Mouse (Mus musculus): ENCODE results near the gene Lars2. TPM values are rescaled to one million over a fixed set of nuclear protein-coding genes. Genes with fewer than 3 reads are reported as not detected.
A peak's percentile ranks its signal among the peaks of the same experiment; 100 is the strongest.
"Not testable (repeated sequence)": the region's sequence is repeated elsewhere in the genome, so short reads cannot be mapped to it uniquely, and the experiment has no call there.

Lars2 gene
- 1,098 and 1,252 TPM in 2 replicates for polyA plus RNA-seq (2015; fragmentation: Nextera tagmentation; extraction: Ambion mirVana)

GRCm38 (mm10) chr9:123366708-123367385 lies at the start of gene Lars2:
Gene Lars2 (plus strand): TSS chr9:123366927.
- Histone ChIP-seq H3K4me2 (replicated peaks; ENCODE audit: low read depth) (peak within 1 kb of the TSS; percentile 70), H3K27ac (replicated peaks) (peak within 1 kb of the TSS; percentile 89), H3K9me3 (ENCODE audit: control insufficient read depth, low read length) (no peaks in the 10 kb centered on the region), H3K27me3 (ENCODE audit: control insufficient read depth, insufficient read depth, low read length) (no peaks in the 10 kb centered on the region), H3K36me3 (ENCODE audit: control insufficient read depth, insufficient read depth, low read length) (no peaks in the 10 kb centered on the region), H3K4me1 (replicated peaks; ENCODE audit: control insufficient read depth, insufficient read depth) (no peaks in the 10 kb centered on the region), H3K9ac (ENCODE audit: low read length) (peak within 1 kb of the TSS; percentile 91), H3K4me3 (ENCODE audit: low read depth, low read length) (peak within 1 kb of the TSS; percentile 79)
- ATAC-seq (ENCODE audit: low FRiP score, low TSS enrichment) (peak; percentile 99), DNase-seq (ENCODE audit: low spot score) (peak; percentile 97)
- WGBS, result under 1% methylated on average over 35 of the region's 35 CpGs
- TF ChIP-seq CTCF (IDR thresholded peaks at IDR 0.05; ENCODE audit: low read depth) (peak; percentile 10), EP300 (optimal IDR thresholded peaks at IDR 0.05) (peak; percentile 70)

GRCm38 (mm10) chr9:123326106-123326505 lies 40.6 kb upstream of the Lars2 start:
- no peak overlapping the region for H3K4me2 ChIP-seq (replicated peaks; ENCODE audit: low read depth)
- no peak overlapping the region for H3K27ac ChIP-seq (replicated peaks)
- ATAC-seq (ENCODE audit: low FRiP score, low TSS enrichment) (no peak), DNase-seq (ENCODE audit: low spot score) (no peak)
- no peaks in the 10 kb centered on the region for H3K4me1 ChIP-seq (replicated peaks; ENCODE audit: control insufficient read depth, insufficient read depth)
- H3K4me3 ChIP-seq (ENCODE audit: low read depth, low read length), result no peak overlapping the region
- TF ChIP-seq CTCF (IDR thresholded peaks at IDR 0.05; ENCODE audit: low read depth) (no peak), EP300 (optimal IDR thresholded peaks at IDR 0.05) (no peak)
- H3K9me3 ChIP-seq (ENCODE audit: control insufficient read depth, low read length), result no peaks in the 10 kb centered on the region
- H3K9ac ChIP-seq (ENCODE audit: low read length), result no peak overlapping the region
- H3K36me3 ChIP-seq (ENCODE audit: control insufficient read depth, insufficient read depth, low read length), result no peaks in the 10 kb centered on the region
- no peaks in the 10 kb centered on the region for H3K27me3 ChIP-seq (ENCODE audit: control insufficient read depth, insufficient read depth, low read length)

GRCm38 (mm10) chr9:123328336-123328735 lies 38.4 kb upstream of the Lars2 start:
- DNase-seq (ENCODE audit: low spot score) (no peak), ATAC-seq (ENCODE audit: low FRiP score, low TSS enrichment) (no peak)
- WGBS, result 87% methylated on average over 3 of the region's 3 CpGs
- H3K9me3 ChIP-seq (ENCODE audit: control insufficient read depth, low read length), result no peaks in the 10 kb centered on the region
- H3K9ac ChIP-seq (ENCODE audit: low read length), result no peak overlapping the region
- H3K4me1 ChIP-seq (replicated peaks; ENCODE audit: control insufficient read depth, insufficient read depth), result no peaks in the 10 kb centered on the region
- no peak overlapping the region for H3K27ac ChIP-seq (replicated peaks)
- TF ChIP-seq EP300 (optimal IDR thresholded peaks at IDR 0.05) (no peak), CTCF (IDR thresholded peaks at IDR 0.05; ENCODE audit: low read depth) (no peak)
- no peaks in the 10 kb centered on the region for H3K27me3 ChIP-seq (ENCODE audit: control insufficient read depth, insufficient read depth, low read length)
- H3K36me3 ChIP-seq (ENCODE audit: control insufficient read depth, insufficient read depth, low read length), result no peaks in the 10 kb centered on the region
- H3K4me3 ChIP-seq (ENCODE audit: low read depth, low read length), result no peak overlapping the region
- no peak overlapping the region for H3K4me2 ChIP-seq (replicated peaks; ENCODE audit: low read depth)

GRCm38 (mm10) chr9:123329831-123330230 lies 36.9 kb upstream of the Lars2 start:
- TF ChIP-seq EP300 (optimal IDR thresholded peaks at IDR 0.05) (no peak), CTCF (IDR thresholded peaks at IDR 0.05; ENCODE audit: low read depth) (no peak)
- Histone ChIP-seq H3K36me3 (ENCODE audit: control insufficient read depth, insufficient read depth, low read length) (no peaks in the 10 kb centered on the region), H3K9ac (ENCODE audit: low read length) (no peak overlapping the region), H3K27ac (replicated peaks) (no peak overlapping the region), H3K4me1 (replicated peaks; ENCODE audit: control insufficient read depth, insufficient read depth) (no peaks in the 10 kb centered on the region), H3K4me2 (replicated peaks; ENCODE audit: low read depth) (no peak overlapping the region), H3K4me3 (ENCODE audit: low read depth, low read length) (no peak overlapping the region), H3K27me3 (ENCODE audit: control insufficient read depth, insufficient read depth, low read length) (no peaks in the 10 kb centered on the region), H3K9me3 (ENCODE audit: control insufficient read depth, low read length) (no peaks in the 10 kb centered on the region)
- ATAC-seq (ENCODE audit: low FRiP score, low TSS enrichment) (no peak), DNase-seq (ENCODE audit: low spot score) (no peak)
- WGBS, result 89% methylated on average over 7 of the region's 7 CpGs

- H3K4me1 ChIP-seq (replicated peaks; ENCODE audit: control insufficient read depth, insufficient read depth); H3K4me2 ChIP-seq (replicated peaks; ENCODE audit: low read depth); H3K9me3 ChIP-seq (ENCODE audit: control insufficient read depth, low read length); H3K9ac ChIP-seq (ENCODE audit: low read length); H3K27ac ChIP-seq (replicated peaks); H3K27me3 ChIP-seq (ENCODE audit: control insufficient read depth, insufficient read depth, low read length); DNase-seq (ENCODE audit: low spot score); H3K36me3 ChIP-seq (ENCODE audit: control insufficient read depth, insufficient read depth, low read length); H3K4me3 ChIP-seq (ENCODE audit: low read depth, low read length); ATAC-seq (ENCODE audit: low FRiP score, low TSS enrichment): not testable (repeated sequence)
- 59% methylated on average over 1 of the region's 1 CpGs for WGBS
These were observed 36.5 kb upstream of the Lars2 start for GRCm38 (mm10) chr9:123330271-123330670.

GRCm38 (mm10) chr9:123333479-123333878 lies 33.2 kb upstream of the Lars2 start:
- whole genome bisulfite sequencing, result 75% methylated on average over 2 of the region's 2 CpGs
- Histone ChIP-seq H3K9ac (ENCODE audit: low read length) (no peak overlapping the region), H3K36me3 (ENCODE audit: control insufficient read depth, insufficient read depth, low read length) (no peaks in the 10 kb centered on the region), H3K4me3 (ENCODE audit: low read depth, low read length) (no peak overlapping the region), H3K4me1 (replicated peaks; ENCODE audit: control insufficient read depth, insufficient read depth) (no peaks in the 10 kb centered on the region), H3K27ac (replicated peaks) (no peak overlapping the region), H3K4me2 (replicated peaks; ENCODE audit: low read depth) (no peak overlapping the region), H3K27me3 (ENCODE audit: control insufficient read depth, insufficient read depth, low read length) (no peaks in the 10 kb centered on the region), H3K9me3 (ENCODE audit: control insufficient read depth, low read length) (no peaks in the 10 kb centered on the region)
- no peak for ATAC-seq (ENCODE audit: low FRiP score, low TSS enrichment)
- TF ChIP-seq EP300 (optimal IDR thresholded peaks at IDR 0.05), result no peak
- no peak for DNase-seq (ENCODE audit: low spot score)
